Mouse (Mus musculus): ENCODE measurements around the gene Gosr2. TPM values are rescaled to one million over a fixed set of nuclear protein-coding genes. Genes with fewer than 3 reads are reported as not detected.

Gene Gosr2
- polyA plus RNA-seq (2014; fragmentation: Illumina TruSeq; extraction: RNeasy Lipid Tissue Mini Kit (QIAGEN cat#74804); ENCODE audit: low read depth, low replicate concordance) = 52.1 TPM

DNA sequence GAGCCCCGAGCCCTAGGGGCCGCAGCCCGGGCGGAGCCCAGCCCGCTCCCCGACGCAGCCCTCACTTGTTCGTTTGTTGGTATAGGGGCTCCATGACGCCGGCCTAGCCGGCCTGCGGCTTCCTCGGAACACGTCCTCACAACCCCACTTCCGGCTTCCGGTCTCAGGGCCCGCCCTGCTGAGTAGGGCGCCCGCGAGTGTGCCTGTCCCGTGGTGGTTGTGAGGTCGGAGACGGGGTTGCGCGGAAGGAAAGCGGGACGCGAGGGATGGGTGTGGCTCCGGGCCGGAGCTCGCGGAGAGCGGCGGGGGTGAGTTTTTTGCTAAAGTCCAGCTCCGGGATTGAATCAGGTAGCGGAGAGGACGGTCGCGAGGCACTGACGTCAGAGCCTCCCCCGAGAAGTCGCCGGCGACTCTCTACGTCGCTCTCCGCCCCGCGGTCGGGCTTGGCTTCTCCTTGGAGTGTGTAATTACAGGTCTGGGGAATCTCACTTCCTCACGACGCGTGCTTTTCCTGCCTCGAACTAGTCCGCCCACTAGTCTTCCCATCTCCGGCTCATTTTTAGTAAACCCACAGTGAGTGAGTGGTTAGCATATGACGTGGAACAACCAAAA is at the start of gene Gosr2:
Gene Gosr2, minus strand, starts transcription at position 334 of the 612 bp plus-strand sequence.

DNA sequence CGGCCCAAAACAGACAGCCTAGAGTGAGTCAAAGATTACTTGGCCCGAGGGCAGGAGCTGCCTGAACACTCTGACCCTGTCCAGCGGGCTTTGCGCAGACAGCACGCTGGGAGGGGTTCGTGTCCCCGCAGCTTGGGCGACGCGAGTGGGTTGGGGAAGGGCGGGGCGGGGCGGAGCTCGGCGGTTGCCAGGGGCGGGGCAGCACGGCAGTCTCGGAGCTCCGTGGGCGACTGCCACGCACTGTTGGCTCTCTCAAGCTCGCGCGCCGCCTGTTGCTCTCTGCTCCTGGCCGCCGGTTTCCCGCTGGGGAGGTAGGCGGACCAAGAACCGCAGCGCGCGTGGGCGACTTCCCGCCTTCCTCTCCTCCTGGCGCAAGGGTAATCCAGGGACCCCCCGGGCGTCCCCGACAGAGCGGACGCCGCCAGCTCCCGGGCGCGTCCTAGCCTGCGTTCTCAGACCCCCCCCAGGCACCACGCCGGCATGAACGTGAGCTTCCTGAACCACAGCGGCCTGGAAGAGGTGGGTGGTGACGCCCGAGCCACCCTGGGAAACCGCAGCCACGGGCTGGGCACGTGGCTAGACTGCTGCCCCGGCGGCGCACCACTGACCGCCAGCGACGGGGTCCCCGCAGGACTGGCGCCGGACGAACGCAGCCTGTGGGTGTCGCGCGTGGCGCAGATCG is 48.3 kb downstream of the Gosr2 start, which contains the start of gene Rprml:
Gene Rprml, plus strand, starts transcription at position 270 of the 682 bp plus-strand sequence.

DNA sequence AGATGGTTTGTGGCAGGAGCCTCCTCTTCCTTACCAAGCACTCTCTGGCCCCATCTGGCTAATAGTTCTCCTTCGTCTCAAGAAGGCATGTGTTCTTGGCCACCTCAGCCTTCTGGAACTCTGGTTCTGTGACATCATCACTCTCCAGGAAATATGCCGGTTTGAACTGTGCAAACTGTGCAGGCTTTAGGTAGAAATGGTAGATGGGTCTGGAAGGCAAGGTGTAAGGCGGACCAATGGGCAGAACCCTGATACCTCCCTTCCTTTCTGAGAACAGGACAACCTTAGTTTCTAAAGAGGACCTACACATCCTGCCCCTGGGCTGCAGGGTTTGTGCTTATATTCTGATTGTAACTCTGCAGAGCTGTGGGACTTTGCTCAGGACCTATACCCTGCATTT is 58.9 kb downstream of the Gosr2 start, which contains the start of gene Lyzl6:
Gene Lyzl6, minus strand, starts transcription at position 101 of the 400 bp plus-strand sequence.

Other genes with a start within 250 kb of the Gosr2 start
- not detected for gene Lrrc37a, start 193.3 kb downstream of the Gosr2 start, polyA plus RNA-seq (2014; fragmentation: Illumina TruSeq; extraction: RNeasy Lipid Tissue Mini Kit (QIAGEN cat#74804); ENCODE audit: low read depth, low replicate concordance)
- not detected for gene Gm884, start 76.8 kb downstream of the Gosr2 start, polyA plus RNA-seq (2014; fragmentation: Illumina TruSeq; extraction: RNeasy Lipid Tissue Mini Kit (QIAGEN cat#74804); ENCODE audit: low read depth, low replicate concordance)
- not detected for gene Lyzl6, start 59.0 kb downstream of the Gosr2 start, polyA plus RNA-seq (2014; fragmentation: Illumina TruSeq; extraction: RNeasy Lipid Tissue Mini Kit (QIAGEN cat#74804); ENCODE audit: low read depth, low replicate concordance)
- gene Rprml, start 48.3 kb downstream of the Gosr2 start, polyA plus RNA-seq (2014; fragmentation: Illumina TruSeq; extraction: RNeasy Lipid Tissue Mini Kit (QIAGEN cat#74804); ENCODE audit: low read depth, low replicate concordance) = not detected
- gene Wnt9b, start 51.9 kb upstream of the Gosr2 start, polyA plus RNA-seq (2014; fragmentation: Illumina TruSeq; extraction: RNeasy Lipid Tissue Mini Kit (QIAGEN cat#74804); ENCODE audit: low read depth, low replicate concordance) = 0.32 TPM
- gene Wnt3, start 76.3 kb upstream of the Gosr2 start, polyA plus RNA-seq (2014; fragmentation: Illumina TruSeq; extraction: RNeasy Lipid Tissue Mini Kit (QIAGEN cat#74804); ENCODE audit: low read depth, low replicate concordance) = not detected